Mouse (Mus musculus): ENCODE data around the gene Tnfrsf12a. TPM values are rescaled to one million over a fixed set of nuclear protein-coding genes. Genes with fewer than 3 reads are reported as not detected.

The Tnfrsf12a gene
- polyA plus RNA-seq, 1 experiment, result 5.5 TPM

DNA sequence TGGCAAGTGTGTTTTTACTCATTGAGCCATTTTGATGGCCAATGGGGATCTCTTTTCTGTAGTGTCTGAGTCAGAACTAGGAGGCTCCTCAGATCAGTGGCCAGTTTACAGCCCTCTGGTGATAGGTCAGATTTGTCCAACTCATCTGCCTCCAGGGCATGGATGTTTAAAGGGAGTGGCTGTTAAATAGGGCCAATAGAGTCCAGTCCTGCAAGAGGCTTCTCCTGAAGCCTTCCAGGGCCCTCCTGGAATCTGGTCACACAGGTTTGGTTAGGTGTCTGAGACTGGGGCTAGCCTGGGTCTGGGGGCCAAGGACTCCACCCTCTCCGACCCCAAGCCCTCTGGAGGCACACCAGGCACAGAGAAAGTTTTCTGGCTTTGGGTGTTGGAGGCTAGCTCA, 17.2 kb upstream of the Tnfrsf12a start:
- TF ChIP-seq GATA1 (IDR thresholded peaks at IDR 0.05; ENCODE audit: low read length), result no peak

DNA sequence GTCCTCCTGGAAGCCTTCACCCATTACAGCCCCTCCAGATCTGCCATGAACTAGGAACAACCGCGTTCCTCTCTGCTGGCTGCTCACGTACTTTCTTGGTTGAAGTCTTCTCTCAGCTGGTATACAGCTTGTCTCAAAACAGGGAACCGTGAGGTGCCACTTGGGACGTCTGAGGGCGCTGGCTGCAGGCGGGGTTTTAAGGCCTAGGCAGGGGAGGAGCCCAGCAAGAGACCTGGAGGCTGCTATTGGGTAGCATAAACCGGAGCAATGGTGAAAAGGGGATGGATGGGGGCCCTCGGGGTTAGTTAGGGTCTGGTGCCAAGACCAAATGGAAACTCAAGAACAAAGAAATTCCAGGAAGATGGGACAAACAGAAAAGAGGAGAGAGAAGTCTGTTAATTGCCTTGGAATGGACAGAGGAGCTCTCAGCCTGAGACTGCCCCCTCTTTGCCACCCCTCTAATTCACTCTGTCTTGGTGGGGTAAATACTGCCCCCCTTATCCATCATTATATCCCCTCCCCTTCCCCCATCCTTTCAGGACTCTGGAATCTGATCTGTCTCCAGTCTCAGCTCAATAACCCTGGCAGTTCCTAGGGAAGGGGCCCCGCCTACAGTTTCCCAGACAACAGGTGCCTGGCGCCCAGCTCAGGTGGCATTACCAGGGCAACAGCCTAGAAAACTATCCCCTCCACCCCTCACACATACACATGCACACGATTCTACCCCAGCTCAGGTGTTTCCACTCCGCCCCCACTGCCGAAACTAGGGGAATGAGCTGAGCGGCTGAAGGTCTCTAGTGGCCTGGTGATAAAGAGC, 6.8 kb upstream of the Tnfrsf12a start, which contains the start of gene Cldn9:
Cldn9 (minus strand) TSS at position 171 of the 817 bp plus-strand sequence.
- TF ChIP-seq GATA1 (IDR thresholded peaks at IDR 0.05; ENCODE audit: low read length), result no peak

DNA sequence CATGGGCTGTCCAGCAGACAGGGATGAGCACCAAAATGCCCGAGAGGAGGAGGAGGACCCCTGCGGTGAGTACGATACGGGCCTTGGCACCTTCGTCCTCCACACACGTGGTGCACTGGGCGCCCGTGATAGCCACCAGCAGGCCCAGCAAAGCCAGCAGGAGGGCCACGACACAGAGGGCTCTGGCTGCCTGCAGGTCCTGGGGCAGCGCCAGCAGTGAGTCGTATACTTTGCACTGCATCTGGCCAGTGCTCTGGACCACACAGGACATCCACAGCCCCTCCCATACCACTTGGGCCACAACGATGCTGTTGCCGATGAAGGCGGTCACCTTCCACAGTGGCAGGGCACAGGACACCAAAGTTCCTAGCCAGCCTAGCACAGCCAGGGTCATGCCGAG, 6.0 kb upstream of the Tnfrsf12a start:
- no peak for TF ChIP-seq GATA1 (IDR thresholded peaks at IDR 0.05; ENCODE audit: low read length)

DNA sequence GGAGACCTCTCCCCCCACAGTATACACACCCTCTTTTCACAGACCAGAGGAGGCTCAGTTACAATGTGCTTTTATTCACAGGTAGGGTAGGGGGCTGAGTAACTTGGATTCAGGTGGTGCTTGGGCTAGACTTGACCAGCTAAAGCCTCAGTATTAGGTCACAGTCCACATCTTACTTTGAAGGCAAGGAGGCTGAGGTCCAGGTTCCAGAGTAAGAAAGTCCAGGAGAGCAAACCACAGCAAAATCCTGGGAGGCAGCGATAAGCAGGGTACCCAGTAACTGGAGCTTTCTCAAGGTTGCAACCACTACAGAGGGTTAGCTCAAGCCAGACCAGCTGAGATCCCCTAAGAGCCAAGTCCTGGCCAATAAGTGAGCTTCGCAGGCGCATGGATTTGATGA, 5.3 kb upstream of the Tnfrsf12a start:
- TF ChIP-seq GATA1 (IDR thresholded peaks at IDR 0.05; ENCODE audit: low read length), result no peak

DNA sequence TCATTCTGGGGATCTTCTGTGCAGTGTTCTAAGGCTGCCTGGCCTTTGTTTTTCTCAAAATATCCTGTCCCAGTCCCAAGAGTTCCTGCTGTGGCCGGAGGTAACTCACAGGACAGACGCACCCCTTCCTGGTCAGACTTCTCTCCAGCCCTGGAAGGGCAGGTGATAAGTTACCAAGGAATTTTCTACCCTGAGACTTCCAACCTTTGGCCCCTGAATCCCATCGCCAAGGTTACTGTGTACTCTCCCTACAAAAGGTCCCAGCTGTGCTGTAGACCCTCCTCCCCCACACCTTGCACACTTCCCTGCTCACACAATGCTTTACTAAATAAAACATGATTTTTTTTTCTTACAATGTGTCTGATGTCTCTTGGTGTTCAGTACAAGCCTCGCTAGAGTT, 4.8 kb upstream of the Tnfrsf12a start:
- TF ChIP-seq GATA1 (IDR thresholded peaks at IDR 0.05; ENCODE audit: low read length), result no peak

DNA sequence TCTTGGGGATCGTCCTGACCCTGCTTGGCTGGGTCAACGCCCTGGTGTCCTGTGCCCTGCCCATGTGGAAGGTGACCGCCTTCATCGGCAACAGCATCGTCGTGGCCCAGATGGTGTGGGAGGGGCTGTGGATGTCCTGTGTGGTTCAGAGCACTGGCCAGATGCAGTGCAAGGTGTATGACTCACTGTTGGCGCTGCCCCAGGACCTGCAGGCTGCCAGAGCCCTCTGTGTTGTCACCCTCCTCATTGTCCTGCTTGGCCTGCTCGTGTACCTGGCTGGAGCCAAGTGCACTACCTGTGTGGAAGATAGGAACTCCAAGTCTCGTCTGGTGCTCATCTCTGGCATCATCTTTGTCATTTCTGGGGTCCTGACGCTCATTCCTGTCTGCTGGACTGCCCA, 3.8 kb upstream of the Tnfrsf12a start:
- no peak for TF ChIP-seq GATA1 (IDR thresholded peaks at IDR 0.05; ENCODE audit: low read length)

DNA sequence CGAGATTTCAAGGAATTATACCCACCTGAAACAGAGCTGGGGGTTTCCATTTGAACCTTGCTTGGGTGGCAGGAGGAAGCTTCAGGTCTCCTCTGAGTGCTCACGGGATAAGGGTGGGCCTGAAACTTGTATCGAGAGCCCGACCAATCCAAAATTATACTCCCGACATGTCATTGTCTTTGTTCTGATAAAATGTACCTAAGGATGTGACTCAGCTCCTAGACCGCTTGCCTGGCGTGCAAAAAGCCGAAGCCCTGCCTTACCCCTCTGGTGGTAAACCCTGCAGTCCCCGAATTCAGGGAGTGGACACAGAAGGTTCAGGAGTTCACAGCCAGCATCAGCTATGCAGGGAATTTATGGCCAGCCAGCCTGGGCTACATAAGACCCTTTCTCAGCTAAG, 3.1 kb upstream of the Tnfrsf12a start:
- no peak for TF ChIP-seq GATA1 (IDR thresholded peaks at IDR 0.05; ENCODE audit: low read length)

DNA sequence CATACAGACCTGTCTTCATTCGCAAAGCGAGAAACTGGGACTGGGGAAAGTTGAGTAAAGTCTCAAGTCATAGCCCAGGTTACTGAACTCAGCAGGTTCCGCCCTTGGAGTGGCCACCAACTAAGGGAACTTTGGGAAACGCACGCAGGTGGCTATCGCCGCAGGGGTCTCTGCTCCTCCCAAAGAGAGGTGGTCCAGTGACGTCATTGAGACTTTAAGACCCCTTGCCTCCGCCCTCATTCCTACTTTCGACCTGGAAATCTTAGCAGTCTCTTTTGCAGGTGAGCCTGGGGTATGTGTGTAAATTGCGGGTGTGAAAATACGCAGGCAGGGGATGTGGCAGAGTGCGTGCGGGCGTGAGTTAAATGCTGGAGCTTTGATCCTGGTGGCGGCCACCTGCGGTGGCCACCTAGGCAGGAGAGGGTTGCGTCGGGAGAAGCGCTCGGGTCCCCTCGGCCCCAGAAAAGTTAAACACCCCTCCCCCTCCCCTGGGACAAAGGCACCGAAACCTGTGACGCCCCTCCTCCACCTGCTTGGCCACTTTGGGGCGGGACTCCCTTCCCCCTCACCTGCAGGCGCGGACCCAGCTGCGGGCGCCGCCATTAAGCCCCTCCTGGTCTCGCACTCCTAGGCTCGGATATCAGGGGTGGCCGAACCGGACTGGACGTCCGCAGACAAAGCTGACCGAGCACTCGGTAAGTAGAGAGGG, 2.0 kb upstream of the Tnfrsf12a start, which contains the start of gene Cldn6:
Cldn6 (plus strand) TSS at position 123 of the 709 bp plus-strand sequence.
- no peak for TF ChIP-seq GATA1 (IDR thresholded peaks at IDR 0.05; ENCODE audit: low read length)

DNA sequence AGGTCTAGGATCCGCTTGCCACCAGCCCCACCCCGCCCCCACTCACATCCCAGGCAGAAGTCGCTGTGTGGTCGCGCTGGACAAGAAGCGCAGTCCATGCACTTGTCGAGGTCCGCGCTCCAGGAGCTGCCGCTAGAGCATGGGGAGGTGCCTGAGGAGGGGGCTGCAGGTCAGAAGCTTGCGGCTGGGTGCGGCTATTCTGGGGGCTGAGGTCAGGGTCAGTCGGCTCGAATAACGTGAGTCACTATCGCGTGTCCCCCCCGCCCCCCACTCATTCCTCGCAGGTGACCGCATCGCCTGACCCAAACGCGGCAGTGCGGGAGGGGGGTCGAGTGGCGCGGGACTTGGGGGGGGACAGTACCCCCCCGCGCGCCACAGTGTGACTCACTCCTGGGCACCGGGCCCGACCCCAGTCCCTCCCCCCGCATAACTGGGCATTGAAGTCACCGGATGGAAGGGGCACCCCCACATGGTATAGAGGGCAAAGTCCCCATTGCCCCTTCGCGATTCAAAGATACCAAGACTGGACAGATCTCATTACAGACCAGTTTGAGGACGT, 716 bp downstream of the Tnfrsf12a start:
- no peak for TF ChIP-seq GATA1 (IDR thresholded peaks at IDR 0.05; ENCODE audit: low read length)

DNA sequence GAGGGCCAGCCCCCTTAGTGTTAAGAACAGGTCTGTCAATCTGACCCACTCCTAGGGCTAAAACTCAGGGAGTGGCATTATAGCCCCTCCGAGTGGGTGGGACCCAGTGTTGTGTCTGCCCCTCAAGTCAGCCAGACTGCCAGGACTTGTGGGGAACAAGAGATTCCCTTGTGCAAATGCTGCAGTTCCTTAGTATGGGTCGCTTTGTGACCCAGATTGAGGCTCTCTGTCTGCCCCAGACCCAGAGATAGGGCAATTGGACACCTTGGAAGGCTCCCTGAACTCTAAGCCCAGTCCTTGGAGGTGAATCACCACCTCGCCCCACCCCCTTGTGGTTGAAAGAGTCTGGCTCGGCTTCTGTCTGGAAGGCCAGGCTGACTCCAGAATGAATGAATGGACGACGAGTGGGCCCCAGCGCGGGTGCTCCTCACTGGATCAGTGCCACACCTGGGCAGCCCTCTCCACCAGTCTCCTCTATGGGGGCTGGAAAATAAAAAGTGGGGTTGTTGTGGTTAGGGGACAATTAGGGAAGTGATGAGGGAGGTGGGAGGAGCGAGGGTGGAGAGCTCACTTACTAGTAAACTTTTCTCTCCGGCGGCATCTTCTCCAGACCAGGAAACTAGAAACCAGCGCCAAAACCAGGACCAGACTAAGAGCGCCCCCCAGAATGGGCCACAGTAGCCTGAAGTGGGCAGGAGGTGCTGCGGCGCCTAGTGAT, 1.5 kb downstream of the Tnfrsf12a start:
- no peak for TF ChIP-seq GATA1 (IDR thresholded peaks at IDR 0.05; ENCODE audit: low read length)

DNA sequence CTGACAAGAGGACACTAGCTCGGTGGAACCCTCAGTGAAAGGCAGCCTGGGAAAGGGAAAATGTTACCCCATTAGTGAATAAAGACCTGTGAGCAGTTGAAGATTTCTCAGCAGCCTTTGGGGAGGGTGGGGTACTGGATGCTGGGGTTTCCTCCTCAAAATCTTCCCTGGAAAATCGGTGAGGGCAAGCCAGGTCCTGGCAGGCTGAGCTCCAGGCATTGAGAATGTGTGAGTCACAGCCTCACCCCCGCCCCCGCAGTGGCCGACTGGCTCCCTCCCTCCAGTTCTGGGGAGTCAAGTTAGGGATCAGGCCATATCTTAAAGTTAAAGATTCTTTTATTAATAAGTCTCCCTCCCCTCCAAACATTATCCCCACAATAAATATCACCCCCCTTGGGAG, 2.1 kb downstream of the Tnfrsf12a start:
- TF ChIP-seq GATA1 (IDR thresholded peaks at IDR 0.05; ENCODE audit: low read length), result no peak

DNA sequence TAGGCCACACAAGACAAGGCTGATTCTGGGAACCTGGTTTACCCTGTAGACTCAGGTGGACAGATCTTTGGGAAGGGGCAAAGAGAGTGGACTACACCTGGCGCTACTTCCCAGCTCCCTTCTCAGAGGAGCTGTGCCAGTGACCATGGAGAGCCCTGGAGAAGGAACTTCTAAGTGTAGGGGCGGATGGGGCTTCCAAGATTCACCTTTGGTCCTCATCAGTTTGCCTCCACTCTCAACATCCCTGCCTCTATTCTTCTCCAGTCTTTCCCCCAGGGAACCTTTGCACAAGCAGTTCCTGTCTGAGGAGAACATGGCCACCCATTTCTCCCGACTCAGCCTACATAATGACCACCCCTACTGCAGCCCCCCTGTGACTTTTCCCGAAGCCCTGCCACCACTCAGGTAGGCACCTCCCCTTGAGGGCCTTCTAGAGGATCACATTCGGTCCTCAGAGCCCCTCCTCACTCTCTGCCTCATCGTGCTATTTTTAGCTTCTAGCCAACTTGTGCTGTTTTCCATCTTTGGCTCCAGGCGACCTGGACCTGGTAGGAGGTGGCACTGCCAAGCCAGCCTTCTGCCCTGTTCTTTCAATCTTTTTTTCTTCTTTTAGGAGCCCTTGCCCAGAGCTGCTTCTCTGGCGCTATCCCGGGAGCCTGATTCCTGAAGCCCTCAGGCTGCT, 2.9 kb downstream of the Tnfrsf12a start:
- no peak for TF ChIP-seq GATA1 (IDR thresholded peaks at IDR 0.05; ENCODE audit: low read length)

DNA sequence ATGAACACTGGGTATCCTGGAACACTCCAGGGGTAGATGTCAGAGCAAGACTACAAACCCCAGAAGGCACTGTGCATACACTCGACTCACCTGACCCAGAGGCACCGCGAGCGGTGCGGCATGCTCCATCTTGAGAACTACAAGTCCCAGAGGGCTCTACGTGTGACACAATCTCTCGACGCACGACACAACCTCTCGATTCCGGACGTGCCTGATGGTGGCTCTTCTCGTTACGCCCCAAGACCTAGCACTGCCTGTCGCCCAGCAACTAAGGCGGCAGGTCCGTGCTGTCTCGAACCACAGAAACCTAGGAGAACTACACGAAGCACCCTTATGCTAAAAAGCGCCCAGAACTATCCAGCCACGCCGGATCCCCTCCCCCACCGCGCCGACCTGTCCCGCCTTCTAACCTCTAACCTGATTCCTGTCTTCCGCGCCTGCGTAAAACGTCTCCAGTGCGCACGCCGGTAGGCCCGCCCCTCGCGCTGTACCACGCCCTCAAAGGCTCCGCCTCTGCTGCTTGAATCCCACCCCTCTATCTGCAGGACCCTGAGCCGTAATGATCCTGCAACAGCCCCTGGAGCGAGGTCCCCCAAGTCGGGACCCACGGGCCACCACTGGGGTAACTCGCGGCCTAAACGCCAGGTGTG, 3.7 kb downstream of the Tnfrsf12a start, which contains the start of the genes Hcfc1r1 and Thoc6:
Hcfc1r1 (plus strand) TSS at position 173 of the 650 bp plus-strand sequence.
Thoc6 (minus strand) TSS at position 459 of the 650 bp plus-strand sequence.
- no peak for TF ChIP-seq GATA1 (IDR thresholded peaks at IDR 0.05; ENCODE audit: low read length)

DNA sequence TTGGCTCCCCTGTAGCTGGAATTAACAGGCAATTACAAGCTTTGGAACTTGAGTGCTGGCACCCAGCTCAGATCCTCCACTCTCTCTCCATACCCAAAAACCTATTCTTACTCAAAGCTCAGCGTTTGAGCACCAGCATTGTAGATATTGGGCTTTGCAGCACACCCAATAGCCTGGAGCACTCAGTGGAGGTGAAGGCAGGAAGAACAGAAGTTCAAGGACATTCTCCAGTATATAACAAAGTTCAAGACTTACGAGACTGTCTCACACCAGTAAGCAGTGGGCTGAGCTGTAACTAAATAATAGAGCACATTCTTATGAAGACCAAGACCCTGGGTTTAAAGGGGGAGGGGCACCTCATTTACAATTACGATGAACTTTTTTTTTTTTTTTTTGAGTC, 4.5 kb downstream of the Tnfrsf12a start:
- no peak for TF ChIP-seq GATA1 (IDR thresholded peaks at IDR 0.05; ENCODE audit: low read length)

Data from G1E-ER4 (cell line).